Mouse (Mus musculus) right cerebral cortex, adult 18-20 months (tissue): Measurements from ENCODE around the gene Olfr1364.
A peak's percentile ranks its signal among the peaks of the same experiment; 100 is the strongest.

Source experiments
- DNase-seq: peaks from one replicate; pipeline ENCODE4 v3.0.0; 2022; ENCODE audit warnings: mixed read lengths

Gene Olfr1364

GRCm38 (mm10) chr13:21581659-21582058 is at the start of gene Olfr1364:
Gene Olfr1364, minus strand, starts transcription at chr13:21581759.
- DNase-seq = no peak

GRCm38 (mm10) chr13:21613922-21614321 is 32.4 kb upstream of the Olfr1364 start, which contains the start of gene Olfr1362:
Gene Olfr1362, minus strand, starts transcription at chr13:21614022.
- DNase-seq = no peak

DNA sequence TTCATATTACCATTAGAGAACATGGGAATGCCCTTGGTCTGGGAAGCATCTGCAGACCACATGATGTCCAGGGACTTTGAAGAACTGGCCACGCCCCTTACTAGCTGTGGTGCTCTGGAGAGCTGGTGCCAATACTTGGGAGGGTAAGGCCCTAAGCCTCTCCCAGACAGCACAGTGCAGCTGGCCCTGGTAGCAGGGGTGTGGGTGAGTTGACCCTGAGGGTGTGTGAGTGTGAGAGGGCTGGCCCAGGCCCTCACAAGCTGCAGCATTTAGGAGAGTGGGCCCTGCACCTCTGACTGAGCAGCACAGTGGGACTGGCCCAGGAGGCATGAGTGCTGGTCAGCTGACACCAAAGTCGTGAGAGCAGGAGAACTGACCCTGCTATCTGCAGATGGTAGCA is 10.1 kb upstream of the Olfr1364 start:
- DNase-seq = no peak

DNA sequence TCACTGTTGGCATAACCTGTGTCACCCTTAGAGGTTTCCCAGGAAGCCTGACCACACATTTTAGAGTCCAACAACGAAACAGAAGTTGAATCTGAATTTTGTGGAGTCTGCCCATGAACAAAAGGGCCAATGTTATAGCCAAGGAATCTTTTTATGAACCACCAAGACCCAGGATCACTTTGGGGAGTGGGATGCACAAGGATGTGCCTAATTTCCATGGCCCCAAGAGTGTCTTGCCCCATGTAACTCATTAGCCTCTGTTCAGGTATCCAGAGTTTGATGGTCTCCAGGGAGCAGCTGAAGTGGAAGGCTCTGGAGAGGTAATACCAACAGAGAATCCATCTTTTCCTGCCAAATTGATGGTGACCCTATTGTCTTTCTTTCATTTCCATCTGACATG is 21.8 kb downstream of the Olfr1364 start, which contains the start of gene Olfr1535:
TSS of gene Olfr1535 (minus strand) at position 101 of the 400 bp plus-strand sequence.
- DNase-seq = no peak

GRCm38 (mm10) chr13:21550416-21551110 is 31.0 kb downstream of the Olfr1364 start:
- DNase-seq = no peak

DNA sequence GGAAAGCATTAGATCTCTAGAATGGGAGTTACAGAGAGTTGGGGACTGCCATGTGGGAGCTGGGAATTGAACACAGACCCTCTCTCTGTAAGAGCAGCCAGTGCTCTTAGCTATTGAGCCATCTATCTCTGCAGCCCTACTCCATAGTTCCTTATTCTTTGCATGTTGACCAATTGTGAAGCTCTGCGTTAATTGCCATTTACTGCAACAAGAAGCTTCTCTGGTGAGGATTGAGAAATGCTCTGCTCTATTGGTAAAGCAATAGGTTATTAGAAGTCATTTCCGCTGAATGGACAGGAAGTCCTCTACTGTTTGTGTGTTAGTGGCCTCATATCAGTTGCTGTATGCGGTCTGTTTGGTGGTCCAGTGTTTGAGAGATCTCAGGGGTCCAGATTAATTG is 32.1 kb downstream of the Olfr1364 start:
- no peak for DNase-seq

DNA sequence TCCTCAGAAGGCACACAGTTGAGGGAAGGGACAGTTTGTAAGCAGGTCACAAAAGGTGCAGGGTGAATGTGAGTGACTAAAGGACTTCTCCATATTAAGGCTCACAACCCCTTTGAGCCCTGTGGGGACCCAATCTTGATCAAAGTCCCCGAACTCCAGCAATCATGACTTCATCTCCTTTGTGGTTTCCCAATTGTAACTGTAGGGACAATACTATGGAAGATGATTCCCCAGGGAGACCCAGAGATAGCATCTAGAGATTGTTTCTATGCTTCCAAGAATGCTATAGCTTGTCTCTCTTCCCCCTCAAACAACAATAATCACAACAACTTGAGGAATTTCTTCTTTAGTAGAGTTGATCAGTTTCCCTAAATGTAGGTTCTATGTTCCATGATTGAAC is 38.9 kb downstream of the Olfr1364 start, which contains the start of gene Olfr1366:
TSS of gene Olfr1366 (minus strand) at position 101 of the 400 bp plus-strand sequence.
- no peak for DNase-seq

GRCm38 (mm10) chr13:21530781-21531201 is 50.8 kb downstream of the Olfr1364 start, which contains the start of gene Zkscan8:
Gene Zkscan8, minus strand, starts transcription at chr13:21531120.
- peak; percentile 90 for DNase-seq

GRCm38 (mm10) chr13:21530136-21530535 is 51.4 kb downstream of the Olfr1364 start:
- DNase-seq = no peak
